Mouse (Mus musculus) heart, adult 8-10 months (tissue): ENCODE results near the gene Ccr1. TPM values are rescaled to one million over a fixed set of nuclear protein-coding genes. Genes with fewer than 3 reads are reported as not detected.

Experiments
- DNase-seq: peaks from one replicate; pipeline ENCODE4 v3.0.0; 2022; ENCODE audit warnings: low spot score
- total RNA-seq, 4 experiments: library from RNA; stranded (reverse); gene quantifications; 2 replicates each; pipeline ENCODE4 v1.2.4; 2022

Ccr1 gene
- total RNA-seq, 4 experiments from 2014 or later: 0.08 to 2.8 (median 0.42) TPM

- DNase-seq: no peak
Observed at GRCm38 (mm10) chr9:123927281-123927960, 41.1 kb downstream of the Ccr1 start.

DNA sequence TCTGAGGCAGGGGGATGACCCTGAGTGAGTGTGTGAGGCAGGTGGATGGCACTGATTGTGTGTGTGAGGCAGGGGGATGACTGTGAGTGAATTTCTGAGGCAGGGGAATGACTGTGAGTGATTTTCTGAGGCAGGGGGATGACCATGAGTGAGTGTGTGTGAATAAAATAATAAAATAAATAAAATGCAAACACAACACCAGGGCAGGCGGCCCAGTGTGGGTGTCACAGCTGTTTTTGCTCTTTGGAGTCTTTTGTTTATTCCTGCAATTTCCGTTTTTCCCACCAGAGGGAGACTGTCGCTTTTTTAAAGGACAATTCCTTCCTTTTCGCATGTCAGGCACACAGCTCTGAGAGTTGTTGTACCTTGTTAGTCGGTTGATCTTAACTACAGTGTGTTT lies 42.5 kb downstream of the Ccr1 start:
- peak; percentile 78 for DNase-seq

GRCm38 (mm10) chr9:123925101-123925946 lies 43.2 kb downstream of the Ccr1 start:
- peak; percentile 92 for DNase-seq

GRCm38 (mm10) chr9:123924589-123925066 lies 43.9 kb downstream of the Ccr1 start:
- peak; percentile 94 for DNase-seq

DNA sequence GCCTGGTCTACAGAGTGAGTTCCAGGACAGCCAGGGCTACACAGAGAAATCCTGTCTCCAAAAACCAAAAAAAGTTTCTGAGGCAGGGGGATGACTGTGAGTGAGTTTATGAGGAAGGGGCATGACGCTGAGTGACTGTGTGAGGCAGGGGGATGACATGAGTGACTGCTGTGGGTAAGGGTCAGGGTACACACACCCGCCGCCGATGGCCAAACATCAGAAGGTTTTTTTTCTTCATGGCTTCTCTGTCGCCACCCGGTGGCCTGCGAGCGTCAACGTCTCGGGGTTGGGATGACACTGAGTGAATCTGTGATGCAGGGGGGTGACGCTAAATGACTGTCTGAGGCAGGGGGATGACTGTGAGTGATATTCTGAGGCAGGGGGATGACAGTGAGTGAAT lies 44.5 kb downstream of the Ccr1 start:
- DNase-seq: peak; percentile 70

- no peak for DNase-seq
Observed at GRCm38 (mm10) chr9:123923146-123923991, 45.1 kb downstream of the Ccr1 start.

Other genes with a start within 250 kb of the Ccr1 start
- gene Cxcr6, start 162.2 kb downstream of the Ccr1 start, total RNA-seq: under 1 TPM in 2 of 4 experiments, not detected in 2; 0.22 TPM
- 100 to 1,000 TPM; 277 to 295 (median 286) TPM for gene Fyco1, start 116.8 kb downstream of the Ccr1 start, total RNA-seq
- gene Xcr1, start 106.7 kb downstream of the Ccr1 start, total RNA-seq: not detected
- not detected for gene Ccr1l1, start 9.7 kb upstream of the Ccr1 start, total RNA-seq
- not detected for gene Ccr3, start 53.3 kb upstream of the Ccr1 start, total RNA-seq
- gene Ccr2, start 133.3 kb upstream of the Ccr1 start, total RNA-seq: under 1 TPM; 0.44 to 0.98 (median 0.82) TPM
- 1 to 10 TPM in 3 of 4 experiments, under 1 TPM in 1; 0.37 to 2.2 (median 2.0) TPM for gene Ccr5, start 152.9 kb upstream of the Ccr1 start, total RNA-seq